In genomic region chr1:62201686-62202257, GRCm38 (mm10) we compare ENCODE assay signal across 32 mouse cellular contexts.
"Had no signal": no experiment of that assay in that cellular context is flagged by ENCODE, and none has a peak within 500 bp of the region (broad histone marks: within the 10 kb centered on the region; RNA-seq: fewer than 3 reads in every experiment).

No protein-coding gene starts in this region.

- ATAC-seq: liver, embryonic 12.5 days; liver, postnatal 0 days; lung, postnatal 0 days; midbrain, embryonic 13.5 days; midbrain, embryonic 15.5 days; midbrain, embryonic 16.5 days had no signal

- H3K9ac ChIP-seq: limb, embryonic 12.5 days; limb, embryonic 13.5 days; limb, embryonic 15.5 days; liver, embryonic 12.5 days; liver, embryonic 13.5 days; liver, embryonic 14.5 days; liver, embryonic 15.5 days; liver, postnatal 0 days; lung, embryonic 14.5 days; lung, embryonic 15.5 days; midbrain, embryonic 12.5 days; midbrain, embryonic 13.5 days; midbrain, embryonic 15.5 days; neural tube, embryonic 12.5 days had no signal

- H3K36me3 ChIP-seq: limb, embryonic 10.5 days; limb, embryonic 12.5 days; limb, embryonic 13.5 days; limb, embryonic 15.5 days; liver, embryonic 12.5 days; liver, embryonic 13.5 days; liver, embryonic 15.5 days; lung, embryonic 15.5 days; midbrain, embryonic 10.5 days; midbrain, embryonic 12.5 days; midbrain, embryonic 13.5 days; midbrain, embryonic 15.5 days; neural tube, embryonic 12.5 days had no signal

- H3K4me3 ChIP-seq: limb, embryonic 10.5 days; limb, embryonic 12.5 days; limb, embryonic 13.5 days; limb, embryonic 15.5 days; liver, embryonic 12.5 days; liver, embryonic 13.5 days; liver, embryonic 15.5 days; lung, embryonic 15.5 days; megakaryocyte, embryonic 14.5 days; midbrain, embryonic 10.5 days; midbrain, embryonic 12.5 days; midbrain, embryonic 13.5 days; midbrain, embryonic 15.5 days; myocyte; neural tube, embryonic 12.5 days had no signal

- DNase-seq: left cerebral cortex, postnatal 4 days; liver; liver, embryonic 13.5 days; liver, postnatal 0 days; lung, adult 18-20 months; lung, adult 2 months; lung, embryonic 14.5 days; lung, postnatal 10 days; lung, postnatal 14 days; lung, postnatal 36 days; lung, postnatal 4 days; midbrain, embryonic 14.5 days had no signal

- H3K9me3 ChIP-seq: limb, embryonic 10.5 days; limb, embryonic 12.5 days; limb, embryonic 13.5 days; limb, embryonic 15.5 days; liver, embryonic 12.5 days; liver, embryonic 13.5 days; liver, embryonic 15.5 days; lung, embryonic 15.5 days; megakaryocyte, embryonic 14.5 days; midbrain, embryonic 10.5 days; midbrain, embryonic 12.5 days; midbrain, embryonic 13.5 days; midbrain, embryonic 15.5 days; neural tube, embryonic 12.5 days had no signal

- H3K4me2 ChIP-seq: limb, embryonic 12.5 days; limb, embryonic 13.5 days; limb, embryonic 15.5 days; liver, embryonic 11.5 days; liver, embryonic 12.5 days; liver, embryonic 13.5 days; liver, embryonic 15.5 days; lung, embryonic 14.5 days; lung, embryonic 15.5 days; midbrain, embryonic 11.5 days; midbrain, embryonic 12.5 days; midbrain, embryonic 13.5 days; midbrain, embryonic 15.5 days; neural tube, embryonic 12.5 days had no signal

- H3K27ac ChIP-seq: limb, embryonic 10.5 days; limb, embryonic 12.5 days; limb, embryonic 13.5 days; limb, embryonic 15.5 days; liver, embryonic 12.5 days; liver, embryonic 13.5 days; liver, embryonic 14.5 days; liver, embryonic 15.5 days; lung, embryonic 15.5 days; macrophage; midbrain, embryonic 10.5 days; midbrain, embryonic 12.5 days; midbrain, embryonic 13.5 days; midbrain, embryonic 15.5 days; neural tube, embryonic 12.5 days had no signal

- H3K4me1 ChIP-seq: limb, embryonic 12.5 days; limb, embryonic 13.5 days; limb, embryonic 15.5 days; liver, embryonic 12.5 days; liver, embryonic 13.5 days; liver, embryonic 15.5 days; megakaryocyte, embryonic 14.5 days; midbrain, embryonic 12.5 days; midbrain, embryonic 13.5 days; midbrain, embryonic 15.5 days; neural tube, embryonic 12.5 days had no signal

- H3K27me3 ChIP-seq: limb, embryonic 12.5 days; limb, embryonic 13.5 days; limb, embryonic 15.5 days; liver, embryonic 12.5 days; liver, embryonic 13.5 days; liver, embryonic 15.5 days; lung, embryonic 15.5 days; megakaryocyte, embryonic 14.5 days; midbrain, embryonic 12.5 days; midbrain, embryonic 13.5 days; midbrain, embryonic 15.5 days; neural tube, embryonic 12.5 days had no signal
